Mouse (Mus musculus) myocyte (in vitro differentiated cells): ENCODE measurements around the gene Mgst2. TPM values are rescaled to one million over a fixed set of nuclear protein-coding genes. Genes with fewer than 3 reads are reported as not detected.

Source experiments
- H3K27me3 ChIP-seq: one replicate; pipeline ENCODE4 v1.6.1; 2011; ENCODE audit not compliant: control insufficient read depth, insufficient read depth, insufficient read length
- H3K36me3 ChIP-seq: one replicate; pipeline ENCODE4 v1.6.1; 2011; ENCODE audit not compliant: control insufficient read depth, insufficient read depth
- H3K4me2 ChIP-seq: one replicate; pipeline ENCODE4 v1.6.1; 2011; ENCODE audit warnings: low read depth, control low read depth
- H3K4me3 ChIP-seq: one replicate; pipeline ENCODE4 v1.5.1; 2011; ENCODE audit warnings: mild to moderate bottlenecking, control low read depth, moderate library complexity
- H3K79me2 ChIP-seq: one replicate; pipeline ENCODE4 v1.6.1; 2011; ENCODE audit not compliant: control insufficient read depth, insufficient read depth
- H3ac ChIP-seq: one replicate; pipeline ENCODE4 v1.6.1; 2011; ENCODE audit not compliant: control insufficient read depth, insufficient read length
- CEBPB ChIP-seq: IDR thresholded peaks from 2 replicates; pipeline ENCODE4 v1.6.1; 2011; ENCODE audit warnings: mild to moderate bottlenecking, moderate library complexity; ENCODE audit not compliant: poor library complexity, insufficient read depth, severe bottlenecking
- E2F4 ChIP-seq: IDR thresholded peaks from one replicate; pipeline ENCODE4 v1.6.1; 2011; ENCODE audit warnings: mild to moderate bottlenecking, control low read depth, moderate library complexity; ENCODE audit not compliant: insufficient read depth
- MAX ChIP-seq: IDR thresholded peaks from one replicate; pipeline ENCODE4 v1.6.1; 2011; ENCODE audit warnings: low read depth, mild to moderate bottlenecking, control low read depth
- MYOD1 ChIP-seq, 3 experiments: IDR thresholded peaks; one replicate each; pipeline ENCODE4 v1.6.1; 2011; ENCODE audit warnings: control low read depth in 2 of 3, low read depth in 2 of 3, mild to moderate bottlenecking in 2 of 3, moderate library complexity in 1 of 3; ENCODE audit not compliant: insufficient read length in 2 of 3, control insufficient read depth in 1 of 3
- MYOG ChIP-seq, 3 experiments: IDR thresholded peaks; one replicate each; pipeline ENCODE4 v1.6.1; 2011; ENCODE audit warnings: control low read depth in 2 of 3, low read depth in 2 of 3, mild to moderate bottlenecking in 2 of 3; ENCODE audit not compliant: insufficient read length in 2 of 3, control insufficient read depth in 1 of 3, insufficient read depth in 1 of 3
- POLR2A ChIP-seq: IDR thresholded peaks from one replicate; pipeline ENCODE4 v1.6.1; 2011; ENCODE audit warnings: low read depth, mild to moderate bottlenecking, control low read depth, moderate library complexity; ENCODE audit not compliant: insufficient read length
- POLR2AphosphoS2 ChIP-seq: IDR thresholded peaks from one replicate; pipeline ENCODE4 v1.6.1; 2011; ENCODE audit warnings: low read depth, control low read depth; ENCODE audit not compliant: insufficient read length
- REST ChIP-seq: IDR thresholded peaks from one replicate; pipeline ENCODE4 v1.6.1; 2011; ENCODE audit warnings: mild to moderate bottlenecking, control low read depth, moderate library complexity; ENCODE audit not compliant: insufficient read depth, insufficient read length
- SRF ChIP-seq: IDR thresholded peaks from one replicate; pipeline ENCODE4 v1.6.1; 2011; ENCODE audit warnings: low read depth; ENCODE audit not compliant: control insufficient read depth, insufficient read length
- TCF12 ChIP-seq: IDR thresholded peaks from one replicate; pipeline ENCODE4 v1.6.1; 2011; ENCODE audit warnings: mild to moderate bottlenecking, control low read depth; ENCODE audit not compliant: poor library complexity, insufficient read depth, severe bottlenecking
- TCF3 ChIP-seq: IDR thresholded peaks from one replicate; pipeline ENCODE4 v1.6.1; 2011; ENCODE audit warnings: low read depth, control low read depth; ENCODE audit not compliant: insufficient read length
- USF1 ChIP-seq: IDR thresholded peaks from one replicate; pipeline ENCODE4 v1.6.1; 2011; ENCODE audit warnings: low read depth, mild to moderate bottlenecking, control low read depth, moderate library complexity
- polyA plus RNA-seq: library from polyadenylated mRNA; unstranded; fragments of >200 nt; fragmentation: generic; extraction: Trizol; gene quantifications from one replicate; pipeline ENCODE4 v1.2.1, GENCODE M21; 2012; ENCODE audit warnings: missing spikeins

Gene Mgst2
- polyA plus RNA-seq, 1 experiment: 3.0 TPM

DNA sequence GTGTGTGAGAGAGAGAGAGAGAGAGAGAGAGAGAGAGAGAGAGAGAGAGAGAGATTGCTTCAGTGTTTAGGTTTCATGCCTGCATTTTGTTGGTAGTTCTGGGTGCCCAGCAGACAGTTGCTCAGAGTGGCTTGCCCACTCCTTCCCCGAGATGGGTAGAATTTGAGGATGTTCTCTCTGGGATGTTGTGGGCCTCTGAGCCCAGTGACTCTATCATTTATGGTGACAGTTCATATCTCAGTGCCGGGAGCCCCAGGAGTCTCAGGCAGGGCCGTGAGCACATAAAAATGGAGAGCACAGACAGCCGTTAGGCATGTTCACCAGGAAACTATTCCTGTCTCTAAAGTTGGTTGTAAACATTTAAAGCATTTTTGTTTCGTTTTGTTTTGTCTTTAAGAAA is 1.2 kb downstream of the Mgst2 start:
- no peak overlapping the region for H3K4me3 ChIP-seq

GRCm38 (mm10) chr3:51661880-51662550 is 1.9 kb downstream of the Mgst2 start:
- Histone ChIP-seq H3K4me2 (peak overlapping the region; percentile 50), H3K27me3 (no peaks in the 10 kb centered on the region), H3K36me3 (no peaks in the 10 kb centered on the region), H3K79me2 (no peaks in the 10 kb centered on the region), H3ac (no peak overlapping the region), H3K4me3 (no peak overlapping the region)
- no peak for TF ChIP-seq SRF
- TF ChIP-seq POLR2A: no peak
- no peak for TF ChIP-seq CEBPB
- no peak for TF ChIP-seq MYOG (IDR thresholded peaks at IDR 0.05; ENCODE audit: control insufficient read depth in 1 of 3, insufficient read depth in 1 of 3, insufficient read length in 2 of 3, low read depth in 2 of 3)
- no peak for TF ChIP-seq MAX
- no peak for TF ChIP-seq TCF12
- no peak for TF ChIP-seq TCF3
- no peak for TF ChIP-seq POLR2AphosphoS2
- no peak for TF ChIP-seq E2F4
- TF ChIP-seq MYOD1 (IDR thresholded peaks at IDR 0.05; ENCODE audit: control insufficient read depth in 1 of 3, insufficient read length in 2 of 3, low read depth in 2 of 3): no peak

More for the DNA sequence above, 1.2 kb downstream of the Mgst2 start:
- H3K79me2 ChIP-seq: no peaks in the 10 kb centered on the region
- peak overlapping the region; percentile 50 for H3K4me2 ChIP-seq
- H3K27me3 ChIP-seq: no peaks in the 10 kb centered on the region
- no peak overlapping the region for H3ac ChIP-seq
- H3K36me3 ChIP-seq: no peaks in the 10 kb centered on the region
- TF ChIP-seq TCF12 (no peak), POLR2AphosphoS2 (no peak), USF1 (no peak), REST (no peak), MYOG (IDR thresholded peaks at IDR 0.05; ENCODE audit: control insufficient read depth in 1 of 3, insufficient read depth in 1 of 3, insufficient read length in 2 of 3, low read depth in 2 of 3) (no peak), MYOD1 (IDR thresholded peaks at IDR 0.05; ENCODE audit: control insufficient read depth in 1 of 3, insufficient read length in 2 of 3, low read depth in 2 of 3) (no peak), SRF (no peak), E2F4 (no peak), TCF3 (no peak), POLR2A (no peak), MAX (no peak), CEBPB (no peak)

GRCm38 (mm10) chr3:51662557-51662956 is 2.4 kb downstream of the Mgst2 start:
- Histone ChIP-seq H3K4me3 (no peak overlapping the region), H3ac (no peak overlapping the region), H3K27me3 (no peaks in the 10 kb centered on the region), H3K36me3 (no peaks in the 10 kb centered on the region), H3K4me2 (no peak overlapping the region), H3K79me2 (no peaks in the 10 kb centered on the region)
- no peak for TF ChIP-seq MYOD1 (IDR thresholded peaks at IDR 0.05; ENCODE audit: control insufficient read depth in 1 of 3, insufficient read length in 2 of 3, low read depth in 2 of 3)
- TF ChIP-seq TCF12: no peak
- TF ChIP-seq SRF: no peak
- no peak for TF ChIP-seq E2F4
- TF ChIP-seq POLR2AphosphoS2: no peak
- TF ChIP-seq USF1: no peak
- no peak for TF ChIP-seq MYOG (IDR thresholded peaks at IDR 0.05; ENCODE audit: control insufficient read depth in 1 of 3, insufficient read depth in 1 of 3, insufficient read length in 2 of 3, low read depth in 2 of 3)
- no peak for TF ChIP-seq MAX
- no peak for TF ChIP-seq TCF3
- no peak for TF ChIP-seq REST
- no peak for TF ChIP-seq CEBPB
- no peak for TF ChIP-seq POLR2A

- H3K27me3 ChIP-seq: no peaks in the 10 kb centered on the region
- H3K4me3 ChIP-seq: no peak overlapping the region
- no peak overlapping the region for H3K4me2 ChIP-seq
- no peaks in the 10 kb centered on the region for H3K36me3 ChIP-seq
- no peak overlapping the region for H3ac ChIP-seq
- H3K79me2 ChIP-seq: no peaks in the 10 kb centered on the region
- TF ChIP-seq TCF3: no peak
- no peak for TF ChIP-seq MAX
- TF ChIP-seq MYOG (IDR thresholded peaks at IDR 0.05; ENCODE audit: control insufficient read depth in 1 of 3, insufficient read depth in 1 of 3, insufficient read length in 2 of 3, low read depth in 2 of 3): no peak
- TF ChIP-seq REST: no peak
- no peak for TF ChIP-seq MYOD1 (IDR thresholded peaks at IDR 0.05; ENCODE audit: control insufficient read depth in 1 of 3, insufficient read length in 2 of 3, low read depth in 2 of 3)
- no peak for TF ChIP-seq POLR2AphosphoS2
- TF ChIP-seq E2F4: no peak
- no peak for TF ChIP-seq POLR2A
- TF ChIP-seq CEBPB: no peak
- no peak for TF ChIP-seq TCF12
- no peak for TF ChIP-seq USF1
- TF ChIP-seq SRF: no peak
Observed at GRCm38 (mm10) chr3:51668607-51669006, 8.4 kb downstream of the Mgst2 start.
